Mouse (Mus musculus) kidney, adult 2 months (tissue): ENCODE measurements around the gene Ascc1.

Experiments used
- CTCF ChIP-seq: fragments of 200-500 bp; conservative IDR thresholded peaks from 2 replicates; pipeline ENCODE4 v1.5.1; 2011; ENCODE audit warnings: low read depth, mild to moderate bottlenecking, control low read depth, low read length, moderate library complexity, mixed read lengths; ENCODE audit not compliant: insufficient read depth, insufficient read length
- POLR2A ChIP-seq: fragments of 200-500 bp; IDR thresholded peaks from one replicate; pipeline ENCODE4 v1.6.1; 2011; ENCODE audit warnings: low read depth, low read length, control low read depth

GRCm38 (mm10) chr10:60075159-60075558 is 72.6 kb downstream of the Ascc1 start:
- TF ChIP-seq CTCF (no peak), POLR2A (no peak)
